Mouse (Mus musculus) forebrain, embryonic 11.5 days (tissue): ENCODE results near the gene Sh3bp4. TPM values are rescaled to one million over a fixed set of nuclear protein-coding genes. Genes with fewer than 3 reads are reported as not detected.

ENCODE experiments used
- ATAC-seq: fragments of 200-750 bp; cut with Nextera tagmentation; replicated peaks from 2 replicates; pipeline ENCODE4 v1.8.0; 2017; ENCODE audit warnings: moderate TSS enrichment; ENCODE audit not compliant: low FRiP score
- DNase-seq: peaks from one replicate; pipeline ENCODE4 v3.0.0-alpha.2; 2017; ENCODE audit warnings: low spot score
- H3K27ac ChIP-seq: fragments of 300-500 bp; sonication (generic); 2 replicates; pipeline ENCODE4 v1.5.1; 2014; ENCODE audit warnings: low read depth, low read length
- H3K27me3 ChIP-seq: fragments of 300-500 bp; sonication (generic); 2 replicates; pipeline ENCODE4 v1.6.1; 2014; ENCODE audit warnings: mild to moderate bottlenecking, low read length, mixed read lengths; ENCODE audit not compliant: control insufficient read depth, insufficient read depth
- H3K36me3 ChIP-seq: fragments of 300-500 bp; sonication (generic); 2 replicates; pipeline ENCODE4 v1.6.1; 2014; ENCODE audit warnings: mild to moderate bottlenecking, low read length, moderate library complexity, mixed read lengths; ENCODE audit not compliant: control insufficient read depth, insufficient read depth
- H3K4me1 ChIP-seq: fragments of 300-500 bp; sonication (generic); replicated peaks from 2 replicates; pipeline ENCODE4 v1.6.1; 2014; ENCODE audit warnings: low read length, mixed read lengths; ENCODE audit not compliant: control insufficient read depth, insufficient read depth
- H3K4me2 ChIP-seq: fragments of 300-500 bp; sonication (generic); 2 replicates; pipeline ENCODE4 v1.6.1; 2014; ENCODE audit warnings: low read depth, mild to moderate bottlenecking, low read length, moderate library complexity, mixed read lengths; ENCODE audit not compliant: severe bottlenecking
- H3K4me3 ChIP-seq: fragments of 300-500 bp; sonication (generic); 2 replicates; pipeline ENCODE4 v1.5.1; 2014; ENCODE audit warnings: low read depth, low read length
- H3K9ac ChIP-seq: fragments of 300-500 bp; sonication (generic); 2 replicates; pipeline ENCODE4 v1.6.1; 2014; ENCODE audit warnings: low read length
- H3K9me3 ChIP-seq: fragments of 300-500 bp; sonication (generic); 2 replicates; pipeline ENCODE4 v1.6.1; 2016; ENCODE audit warnings: low read length, mixed read lengths; ENCODE audit not compliant: control insufficient read depth
- WGBS: fragments of 180-500 bp; shearing (Covaris S2); extraction: QIAGEN DNeasy Blood & Tissue Kit; methylation state at CpG from one replicate; pipeline ENCODE4 v1.1.7; 2014; 5-methylcytosine and 5-hydroxymethylcytosine counted together
- polyA plus RNA-seq: library from polyadenylated mRNA; unstranded; fragments of >200 nt; fragmentation: Nextera tagmentation; extraction: Ambion mirVana; gene quantifications from 2 replicates; pipeline ENCODE4 v1.2.1, GENCODE M21; 2014

The Sh3bp4 gene
- polyA plus RNA-seq: 29.3 and 30.2 TPM in 2 replicates

- H3K9me3 ChIP-seq: no peaks in the 10 kb centered on the region
- H3K4me3 ChIP-seq: peak within 1 kb of the TSS; percentile 71
- H3K36me3 ChIP-seq: no peaks in the 10 kb centered on the region
- 1% methylated on average over 62 of the region's 63 CpGs for WGBS
- H3K9ac ChIP-seq: peak within 1 kb of the TSS; percentile 87
- H3K27ac ChIP-seq: peak within 1 kb of the TSS; percentile 60
- peaks cover 25% of the 10 kb centered on the region for H3K4me1 ChIP-seq
- DNase-seq (peak; percentile 100), ATAC-seq (peak; percentile 93)
- H3K27me3 ChIP-seq: no peaks in the 10 kb centered on the region
- H3K4me2 ChIP-seq: peak within 1 kb of the TSS; percentile 79
Measured at GRCm38 (mm10) chr1:89070103-89070700, at the start of gene Sh3bp4. Gene Sh3bp4 (plus strand): TSS chr1:89070415.

- no peaks in the 10 kb centered on the region for H3K27me3 ChIP-seq
- H3K36me3 ChIP-seq: no peaks in the 10 kb centered on the region
- ATAC-seq (no peak), DNase-seq (no peak)
- no peaks in the 10 kb centered on the region for H3K9me3 ChIP-seq
- no peak overlapping the region for H3K4me3 ChIP-seq
- H3K27ac ChIP-seq: no peak overlapping the region
- H3K4me2 ChIP-seq: no peak overlapping the region
- 75% methylated on average over 7 of the region's 7 CpGs for WGBS
- H3K9ac ChIP-seq: no peak overlapping the region
- H3K4me1 ChIP-seq: no peaks in the 10 kb centered on the region
Measured at GRCm38 (mm10) chr1:89022997-89023396, 47.2 kb upstream of the Sh3bp4 start.

- no peaks in the 10 kb centered on the region for H3K36me3 ChIP-seq
- no peak overlapping the region for H3K9ac ChIP-seq
- WGBS: 83% methylated on average over 9 of the region's 9 CpGs
- no peaks in the 10 kb centered on the region for H3K4me1 ChIP-seq
- H3K4me3 ChIP-seq: no peak overlapping the region
- H3K9me3 ChIP-seq: no peaks in the 10 kb centered on the region
- ATAC-seq: no peak
- no peaks in the 10 kb centered on the region for H3K27me3 ChIP-seq
- H3K4me2 ChIP-seq: no peak overlapping the region
- H3K27ac ChIP-seq: no peak overlapping the region
- DNase-seq: no peak
Measured at GRCm38 (mm10) chr1:89024696-89025612, 45.3 kb upstream of the Sh3bp4 start.

GRCm38 (mm10) chr1:89026040-89026439 is 44.2 kb upstream of the Sh3bp4 start:
- H3K4me3 ChIP-seq: no peak overlapping the region
- no peaks in the 10 kb centered on the region for H3K27me3 ChIP-seq
- 87% methylated on average over 1 of the region's 1 CpGs for WGBS
- no peaks in the 10 kb centered on the region for H3K4me1 ChIP-seq
- no peak overlapping the region for H3K27ac ChIP-seq
- no peak overlapping the region for H3K9ac ChIP-seq
- no peak overlapping the region for H3K4me2 ChIP-seq
- ATAC-seq (no peak), DNase-seq (no peak)
- H3K36me3 ChIP-seq: no peaks in the 10 kb centered on the region
- no peaks in the 10 kb centered on the region for H3K9me3 ChIP-seq

GRCm38 (mm10) chr1:89029136-89029927 is 40.9 kb upstream of the Sh3bp4 start:
- Histone ChIP-seq H3K36me3 (no peaks in the 10 kb centered on the region), H3K9ac (no peak overlapping the region), H3K4me3 (no peak overlapping the region), H3K9me3 (no peaks in the 10 kb centered on the region), H3K4me1 (no peaks in the 10 kb centered on the region), H3K27me3 (no peaks in the 10 kb centered on the region), H3K27ac (no peak overlapping the region), H3K4me2 (no peak overlapping the region)
- WGBS: 81% methylated on average over 11 of the region's 11 CpGs
- no peak for ATAC-seq
- DNase-seq: no peak

- H3K4me2 ChIP-seq: no peak overlapping the region
- DNase-seq (no peak), ATAC-seq (no peak)
- H3K27ac ChIP-seq: no peak overlapping the region
- WGBS: 80% methylated on average over 8 of the region's 8 CpGs
- H3K27me3 ChIP-seq: no peaks in the 10 kb centered on the region
- no peak overlapping the region for H3K9ac ChIP-seq
- H3K9me3 ChIP-seq: no peaks in the 10 kb centered on the region
- no peaks in the 10 kb centered on the region for H3K4me1 ChIP-seq
- H3K36me3 ChIP-seq: no peaks in the 10 kb centered on the region
- no peak overlapping the region for H3K4me3 ChIP-seq
Measured at GRCm38 (mm10) chr1:89033661-89034060, 36.6 kb upstream of the Sh3bp4 start.

GRCm38 (mm10) chr1:89034061-89034460 is 36.2 kb upstream of the Sh3bp4 start:
- H3K27ac ChIP-seq: no peak overlapping the region
- no peak overlapping the region for H3K4me2 ChIP-seq
- WGBS: 82% methylated on average over 4 of the region's 4 CpGs
- no peaks in the 10 kb centered on the region for H3K36me3 ChIP-seq
- ATAC-seq (no peak), DNase-seq (no peak)
- no peaks in the 10 kb centered on the region for H3K27me3 ChIP-seq
- no peak overlapping the region for H3K9ac ChIP-seq
- no peaks in the 10 kb centered on the region for H3K4me1 ChIP-seq
- no peak overlapping the region for H3K4me3 ChIP-seq
- H3K9me3 ChIP-seq: no peaks in the 10 kb centered on the region

GRCm38 (mm10) chr1:89035115-89035514 is 35.1 kb upstream of the Sh3bp4 start:
- no peak for ATAC-seq

More at GRCm38 (mm10) chr1:89035115-89035514, 35.1 kb upstream of the Sh3bp4 start:
- no peaks in the 10 kb centered on the region for H3K36me3 ChIP-seq
- no peak for DNase-seq
- H3K4me1 ChIP-seq: no peaks in the 10 kb centered on the region
- WGBS: 86% methylated on average over 5 of the region's 5 CpGs
- H3K9ac ChIP-seq: no peak overlapping the region
- no peaks in the 10 kb centered on the region for H3K27me3 ChIP-seq
- H3K27ac ChIP-seq: no peak overlapping the region
- H3K4me2 ChIP-seq: no peak overlapping the region
- H3K9me3 ChIP-seq: no peaks in the 10 kb centered on the region
- H3K4me3 ChIP-seq: no peak overlapping the region
